8 mouse cellular contexts compared by ENCODE assay signal in genomic region chr3:55111935-55112709, GRCm38 (mm10). TPM values are rescaled to one million over a fixed set of nuclear protein-coding genes. Genes with fewer than 3 reads are reported as not detected.
DNase-seq lines count a peak whose midpoint lies in the region; ATAC-seq lines count a peak whose summit lies in the region.

Spg20 (plus strand) TSS chr3:55112108.

- H3K4me1 ChIP-seq in megakaryocyte, embryonic 14.5 days, result peaks cover 43% of the 10 kb centered on the region

- peak; percentile 95 for DNase-seq in ZHBTc4 (ENCODE audit: low read depth, low spot score)
- DNase-seq in gastrocnemius, adult 8-10 months (ENCODE audit: low spot score in 2 of 2), result peak; percentile 93 to 94
- peak; percentile 56 for DNase-seq in hindlimb bud, embryonic 11.5 days (ENCODE audit: extremely low spot score, low read depth, low spot score)
- DNase-seq in left cerebral cortex, adult 8-10 months (ENCODE audit: low spot score in 2 of 2), result peak; percentile 86 to 90
- DNase-seq in right cerebral cortex, postnatal 10 days (ENCODE audit: low spot score in 2 of 2), result peak; percentile 92 to 94
- peak; percentile 98 for DNase-seq in urinary bladder, postnatal 25 days (ENCODE audit: low spot score)

- no peaks in the 10 kb centered on the region for H3K27me3 ChIP-seq in megakaryocyte, embryonic 14.5 days (replicated peaks)

- peak; percentile 92 for ATAC-seq in common myeloid progenitor, adult 5-6 weeks (replicated peaks; ENCODE audit: low read depth, poor library complexity, severe bottlenecking)

- peak within 1 kb of the TSS; percentile 95 for H3K4me3 ChIP-seq in megakaryocyte, embryonic 14.5 days (replicated peaks)

- H3K9me3 ChIP-seq in megakaryocyte, embryonic 14.5 days, result peaks cover 5% of the 10 kb centered on the region; the same call in 1 of the 2 replicates

- H3K36me3 ChIP-seq in megakaryocyte, embryonic 14.5 days (replicated peaks; ENCODE audit: low read length), result peaks cover 13% of the 10 kb centered on the region

RNA-seq across cellular contexts. Expression of gene Spg20, which starts in this region (rescaled TPM):
- 24.7 and 27.1 TPM in 2 replicates for total RNA-seq in common myeloid progenitor, adult 5-6 weeks (2017)
- total RNA-seq in gastrocnemius, adult 8-10 months (2022), result 10 to 100 TPM; 24.5 to 33.9 (median 30.1) TPM
- 10 to 100 TPM; 35.8 to 43.6 (median 42.7) TPM for total RNA-seq in left cerebral cortex, adult 8-10 months (2022)
- polyA plus RNA-seq in megakaryocyte, embryonic 14.5 days (2012; ENCODE audit: insufficient read depth, low replicate concordance), result 2.8 and 3.4 TPM in 2 replicates

Comparison
In these comparisons a context has a peak if more than half of its experiments do, and no peak if none do; other contexts are left out.
1. Peak in every context shown above with its lines: DNase-seq, ATAC-seq and H3K4me3 ChIP-seq.